Mouse (Mus musculus): ENCODE measurements around the gene Mettl7a3.

The Mettl7a3 gene

GRCm38 (mm10) chr15:100388224-100388835 lies 53.6 kb downstream of the Mettl7a3 start:
- no peak for DNase-seq (ENCODE audit: low spot score)

GRCm38 (mm10) chr15:100388886-100389285 lies 54.2 kb downstream of the Mettl7a3 start:
- no peak for DNase-seq (ENCODE audit: low spot score)

Measured in retina, embryonic 14.5 days (tissue).